Mouse (Mus musculus) liver (tissue): ENCODE measurements around the gene Serpina9.
A peak's percentile ranks its signal among the peaks of the same experiment; 100 is the strongest.

Source experiments
- DNase-seq: peaks from one replicate; pipeline ENCODE4 v3.0.0-alpha.2; 2020; ENCODE audit warnings: mixed read lengths

The Serpina9 gene

DNA sequence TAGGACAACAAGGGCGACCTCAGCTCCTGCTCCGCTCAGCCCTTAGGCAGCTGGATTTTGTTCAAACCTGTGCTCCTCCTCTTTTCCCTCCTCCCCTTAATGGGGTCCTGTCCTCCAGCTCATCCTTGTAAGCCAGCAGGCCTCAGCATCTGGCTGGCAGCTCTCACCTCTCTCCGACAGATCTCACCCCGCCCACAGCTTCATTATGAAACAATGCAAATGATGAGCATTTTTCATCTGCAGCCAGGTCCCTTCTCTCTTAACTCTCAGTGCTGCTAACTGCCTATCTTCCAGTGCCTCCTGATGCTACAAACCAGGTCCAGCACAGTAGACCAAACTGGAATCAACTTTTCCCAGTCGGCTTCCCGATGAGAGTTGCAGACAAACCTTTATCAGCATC is at the start of gene Serpina9:
Serpina9 (minus strand) TSS at position 136 of the 400 bp plus-strand sequence.
- DNase-seq: no peak

DNA sequence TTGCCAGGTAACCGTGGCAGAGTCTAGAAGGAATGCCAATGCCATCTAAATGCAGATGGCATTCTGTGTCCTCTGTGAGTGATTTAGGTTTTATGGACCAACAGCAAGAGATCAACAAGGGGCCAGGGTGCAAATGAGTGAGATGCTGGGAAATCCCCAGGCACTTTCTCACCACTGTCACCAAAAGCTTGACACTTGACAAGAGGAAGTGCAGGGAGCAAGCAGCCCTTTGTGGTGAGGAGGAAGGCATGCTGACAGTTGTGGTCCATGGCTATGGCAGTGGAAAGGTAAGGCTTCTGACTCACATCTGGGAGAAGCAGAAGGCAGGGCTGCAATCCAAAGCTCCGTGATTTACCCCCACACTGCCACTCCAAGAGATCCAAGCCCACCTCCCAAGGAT is 48.3 kb upstream of the Serpina9 start:
- DNase-seq: no peak

DNA sequence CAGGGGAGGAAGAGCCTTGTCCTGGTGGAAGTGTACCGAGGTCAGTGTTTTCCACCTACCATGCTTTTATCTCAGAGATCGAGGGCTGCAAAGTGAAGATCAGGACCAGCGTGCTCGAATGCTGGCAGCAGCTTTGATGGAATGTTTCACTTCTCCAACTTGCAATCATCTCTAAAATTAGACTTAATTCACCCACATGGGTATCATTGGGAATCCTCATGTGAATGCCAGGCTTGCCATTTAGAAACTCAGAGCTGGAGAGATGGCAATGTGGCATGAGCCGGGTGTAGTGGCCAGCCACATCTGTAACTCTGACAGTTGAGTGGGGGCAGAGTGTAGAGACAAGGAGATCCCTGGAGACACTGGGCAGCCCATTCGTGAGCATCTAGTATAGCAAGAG is 46.6 kb upstream of the Serpina9 start:
- no peak for DNase-seq

DNA sequence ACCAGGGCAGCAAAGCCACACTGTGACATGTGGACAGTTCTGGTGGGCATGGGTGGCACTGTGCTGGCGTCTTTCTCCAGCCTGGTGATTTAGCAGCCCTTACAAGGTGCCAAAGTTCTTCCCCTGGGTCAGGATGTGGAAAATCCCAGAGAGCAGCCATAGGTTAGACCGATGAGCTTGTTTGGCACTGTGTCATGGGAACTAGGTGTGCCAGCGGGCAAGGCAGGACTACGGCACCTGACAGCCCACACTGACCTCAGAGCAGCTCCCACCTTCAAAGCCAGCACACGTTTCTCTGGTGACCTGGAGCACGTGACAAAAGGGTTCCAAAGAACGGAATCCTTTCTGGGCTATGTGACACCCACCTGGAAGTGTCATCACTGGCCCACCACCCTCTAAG is 44.0 kb upstream of the Serpina9 start:
- DNase-seq: no peak

DNA sequence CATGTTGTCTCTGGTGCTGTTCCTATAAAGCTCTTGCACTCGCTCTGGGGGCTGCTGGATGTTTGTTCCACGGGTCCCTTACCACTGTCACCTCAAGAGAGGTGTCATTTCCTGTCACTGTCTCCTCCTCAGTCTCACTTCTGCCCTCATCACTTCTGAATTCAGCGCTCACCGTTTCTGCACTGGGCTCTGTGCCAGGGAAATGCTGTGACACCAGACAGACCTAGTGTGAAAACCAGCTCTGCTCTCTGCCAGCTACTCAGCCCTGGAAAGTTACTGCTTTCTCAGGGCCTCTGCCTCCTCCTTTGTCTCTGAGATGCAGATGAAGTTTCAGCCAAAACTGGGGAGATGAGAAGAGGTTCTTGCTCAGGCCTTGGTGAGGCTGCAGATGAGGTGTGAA is 43.5 kb upstream of the Serpina9 start:
- DNase-seq: no peak

DNA sequence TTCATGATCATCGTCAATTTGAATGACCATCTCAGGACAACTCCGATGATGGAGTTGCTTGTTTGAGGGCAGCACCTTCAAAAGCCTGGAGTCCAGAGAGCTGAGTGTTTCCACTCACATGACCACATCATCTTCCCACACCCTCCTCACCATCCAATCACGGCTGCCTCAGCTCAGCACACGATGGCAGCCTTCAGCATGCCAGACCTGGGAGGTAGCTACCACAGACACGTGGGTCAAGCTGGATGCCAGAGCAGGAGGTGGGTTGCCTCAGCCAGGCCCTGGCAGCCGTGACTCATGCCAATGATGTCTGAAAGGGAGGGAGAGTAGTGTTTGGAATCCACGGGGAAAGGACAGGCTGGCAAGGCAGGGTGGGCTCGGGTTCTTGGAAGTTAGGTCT is 42.2 kb upstream of the Serpina9 start:
- DNase-seq: no peak

DNA sequence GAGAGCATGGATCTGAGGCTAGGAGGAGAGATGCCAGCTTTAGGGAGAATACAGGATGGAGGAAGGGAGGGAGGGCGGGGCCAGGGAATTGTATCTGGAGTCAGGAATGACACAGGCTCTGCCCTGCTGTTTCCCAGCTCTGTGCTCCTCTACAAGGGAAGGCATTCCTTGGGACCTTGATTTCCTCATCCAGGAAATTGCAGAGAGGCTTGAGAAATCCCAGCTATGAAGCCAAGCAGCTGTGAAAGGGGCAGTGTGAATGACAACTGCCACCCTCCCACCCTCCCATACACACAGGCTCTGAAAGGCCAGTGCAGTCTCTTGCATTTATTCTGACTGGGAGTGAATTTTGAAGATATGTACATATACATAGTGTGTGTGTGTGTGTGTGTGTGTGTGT is 40.4 kb upstream of the Serpina9 start:
- DNase-seq: no peak

DNA sequence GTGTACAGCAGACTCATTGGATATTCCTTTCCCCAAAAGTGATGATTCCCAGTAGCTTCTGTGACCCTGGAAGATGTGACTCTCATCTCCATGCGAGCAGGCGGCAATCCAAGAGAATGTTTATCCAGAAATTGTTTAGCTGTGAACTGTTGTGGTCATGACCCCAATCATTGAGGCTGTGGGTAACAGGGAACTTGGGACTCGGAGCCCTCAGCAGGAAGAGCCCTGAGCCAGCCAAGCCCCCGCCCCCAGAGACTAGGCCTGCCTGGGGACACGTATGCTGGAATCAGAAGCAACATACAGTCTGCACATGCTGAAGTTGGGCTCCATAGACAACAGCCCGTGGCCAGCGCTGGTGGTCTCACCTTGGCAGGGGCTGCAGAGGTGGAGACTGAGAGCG is 32.2 kb upstream of the Serpina9 start:
- DNase-seq: no peak

DNA sequence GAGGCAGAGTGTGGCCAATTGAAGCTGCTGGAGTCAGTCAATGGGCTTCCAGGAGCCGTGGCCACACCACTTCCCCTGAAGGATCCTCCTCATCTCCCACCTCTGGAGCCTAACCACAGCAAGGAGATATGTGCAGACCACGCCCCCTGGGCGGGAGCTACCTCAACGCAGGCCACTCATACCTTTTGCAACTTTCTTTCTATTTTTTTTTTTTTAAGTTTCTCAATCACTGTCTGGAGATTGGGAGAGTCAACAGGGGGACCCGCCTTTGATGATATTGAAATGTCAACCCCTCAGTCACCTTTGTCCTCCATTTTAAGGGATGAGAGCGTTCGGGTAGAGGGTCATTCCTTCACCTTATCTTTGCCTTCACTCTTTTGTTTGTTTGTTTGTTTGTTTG is 30.8 kb upstream of the Serpina9 start, which contains the start of gene Serpina12:
Serpina12 (minus strand) TSS at position 101 of the 400 bp plus-strand sequence.
- no peak for DNase-seq

DNA sequence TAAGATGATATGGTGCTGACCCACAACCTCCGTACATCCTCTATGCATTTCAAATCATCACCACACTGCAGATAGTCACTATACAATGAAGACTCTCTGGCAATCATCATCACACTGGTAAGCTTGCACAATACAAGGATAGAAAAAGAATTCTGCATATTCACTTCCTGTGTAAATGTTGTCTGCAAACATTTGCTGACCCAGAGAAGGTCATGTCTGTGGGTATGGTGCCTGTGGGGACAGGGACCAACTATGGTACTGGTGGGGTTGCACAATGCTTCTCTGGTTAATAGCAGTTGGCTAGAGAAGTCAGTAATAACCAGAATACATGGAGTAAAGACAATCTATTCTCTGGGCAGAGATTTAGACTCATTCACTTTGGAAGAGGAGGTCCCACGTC is 29.2 kb upstream of the Serpina9 start:
- DNase-seq: no peak

DNA sequence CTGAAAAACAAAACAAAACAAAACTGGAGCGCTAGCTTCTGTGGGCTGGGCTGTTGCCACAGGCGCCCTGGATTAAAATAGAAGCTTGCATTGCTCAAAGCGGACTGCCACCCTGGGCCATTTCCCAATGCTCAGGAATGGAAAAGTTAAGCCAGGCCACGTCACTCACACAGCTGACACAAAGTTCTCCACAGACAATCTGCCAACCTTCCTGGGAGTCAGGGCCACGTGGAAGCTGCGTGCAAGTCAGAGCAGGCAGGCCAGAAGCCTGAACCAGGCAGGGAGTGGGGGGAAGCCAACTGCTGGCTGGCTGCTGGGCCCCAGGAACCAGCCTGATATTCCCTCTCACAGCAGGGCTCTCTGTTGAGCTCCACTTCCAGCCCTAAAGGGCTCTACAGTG is 27.8 kb upstream of the Serpina9 start:
- no peak for DNase-seq

DNA sequence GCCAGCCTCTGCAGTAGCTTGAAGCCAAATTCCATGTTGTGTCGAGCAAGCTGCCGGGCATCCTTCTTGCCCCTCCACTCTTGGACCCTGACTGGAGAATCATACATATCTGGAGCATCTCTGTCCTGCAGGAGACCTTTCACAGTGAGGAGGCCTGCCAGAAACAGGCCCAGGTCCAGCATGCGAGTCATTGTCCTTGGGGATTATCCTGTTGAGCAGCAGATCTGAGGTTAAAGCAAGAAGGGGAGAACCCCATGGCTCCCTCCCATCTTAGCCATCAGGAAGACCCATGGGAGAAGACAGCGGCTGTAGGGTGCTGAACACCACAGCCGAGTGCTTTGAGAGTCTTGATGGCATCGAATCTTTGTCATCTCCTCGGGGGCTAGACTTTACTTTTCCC is 24.6 kb upstream of the Serpina9 start:
- no peak for DNase-seq

DNA sequence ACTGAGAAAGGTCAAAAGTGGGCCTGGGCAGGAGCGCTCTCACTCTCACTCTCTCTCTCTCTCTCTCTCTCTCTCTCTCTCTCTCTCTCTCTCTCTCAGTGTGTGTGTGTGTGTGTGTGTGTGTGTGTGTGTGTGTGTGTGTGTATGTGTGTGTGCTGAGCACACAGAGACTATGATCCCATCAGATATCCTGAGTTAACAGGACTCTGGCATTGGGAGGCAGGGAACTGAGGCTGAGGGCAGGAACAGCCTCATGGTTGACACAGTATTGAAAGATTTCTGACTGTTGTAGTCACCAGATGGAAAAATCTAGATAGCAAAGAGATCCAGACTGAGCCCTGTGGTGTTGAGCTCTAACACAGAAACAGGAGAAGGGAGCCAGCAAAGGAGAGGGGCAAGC is 20.2 kb upstream of the Serpina9 start:
- no peak for DNase-seq

DNA sequence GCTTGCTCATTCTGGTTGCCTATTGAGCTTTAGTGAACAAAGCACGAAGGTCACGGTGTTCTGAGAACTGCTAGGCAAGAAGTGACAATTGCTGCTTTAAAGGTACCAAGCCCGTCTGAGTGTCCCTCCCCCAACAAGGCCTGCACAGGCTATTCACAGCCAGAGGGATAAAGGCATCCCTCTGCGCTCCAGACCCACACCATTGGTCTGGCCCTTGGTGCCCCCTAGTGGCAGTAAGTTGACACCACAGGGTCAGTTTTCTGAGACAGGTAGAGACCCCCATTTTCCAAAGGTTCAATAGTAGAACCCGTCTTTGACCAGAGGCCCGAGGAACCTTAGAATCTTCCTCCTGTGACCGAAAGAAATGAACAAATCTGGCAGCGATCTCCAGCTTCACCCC is 16.4 kb upstream of the Serpina9 start:
- peak; percentile 7 for DNase-seq

DNA sequence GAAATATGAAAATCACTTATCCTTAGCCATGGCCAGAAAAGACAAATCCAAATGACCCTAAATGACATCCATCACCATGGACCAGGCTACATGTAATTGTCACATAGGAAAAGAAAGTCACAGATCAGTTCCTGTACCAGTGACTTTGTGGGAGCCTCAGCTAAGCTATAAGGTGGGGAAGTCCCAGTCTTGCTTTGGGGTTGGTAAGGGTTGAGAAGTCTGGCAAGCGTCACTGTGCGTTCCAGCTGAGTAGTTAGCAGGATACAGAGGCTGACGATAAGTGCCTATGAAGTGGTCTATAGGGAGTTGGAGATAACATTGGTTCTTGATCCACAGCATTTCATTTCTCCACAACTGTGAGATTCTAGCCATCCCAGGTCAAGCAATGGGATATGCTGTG is 1.7 kb upstream of the Serpina9 start:
- no peak for DNase-seq

DNA sequence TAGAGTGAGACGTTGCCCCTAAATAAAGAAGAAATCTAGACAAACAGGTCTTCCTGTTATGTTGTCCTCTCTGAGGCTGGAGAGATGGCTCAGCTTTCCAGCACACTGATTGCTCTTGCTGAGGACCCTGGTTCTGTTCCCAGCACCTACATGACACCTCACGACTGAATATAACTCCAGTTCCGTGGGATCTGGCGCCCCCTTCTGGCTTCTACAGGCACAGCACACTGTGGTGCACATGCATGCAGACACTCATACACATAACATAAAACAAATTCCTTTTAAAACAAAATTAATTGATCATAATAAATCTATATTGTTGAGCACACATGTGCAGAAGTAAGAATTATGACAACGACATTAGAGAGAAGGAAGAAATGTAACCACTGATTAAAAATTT is 8.9 kb downstream of the Serpina9 start:
- no peak for DNase-seq

DNA sequence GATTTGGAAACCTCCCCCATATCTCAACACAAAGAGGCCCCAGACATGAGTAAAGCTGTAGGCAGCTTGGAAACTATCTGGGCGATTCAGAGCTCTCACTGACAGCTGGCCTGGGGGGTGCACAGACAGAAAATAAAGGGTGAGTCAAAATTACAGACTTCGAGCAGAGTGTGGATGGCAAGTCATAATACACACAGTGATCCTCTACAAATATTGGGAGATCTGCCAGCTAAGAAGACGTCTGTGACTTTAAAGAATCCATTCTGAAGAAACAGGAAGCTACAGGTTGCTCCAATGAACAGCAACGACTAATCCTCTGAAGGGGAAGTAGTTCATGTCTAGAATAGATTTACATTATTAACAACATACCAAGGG is 10.3 kb downstream of the Serpina9 start:
- DNase-seq: no peak

DNA sequence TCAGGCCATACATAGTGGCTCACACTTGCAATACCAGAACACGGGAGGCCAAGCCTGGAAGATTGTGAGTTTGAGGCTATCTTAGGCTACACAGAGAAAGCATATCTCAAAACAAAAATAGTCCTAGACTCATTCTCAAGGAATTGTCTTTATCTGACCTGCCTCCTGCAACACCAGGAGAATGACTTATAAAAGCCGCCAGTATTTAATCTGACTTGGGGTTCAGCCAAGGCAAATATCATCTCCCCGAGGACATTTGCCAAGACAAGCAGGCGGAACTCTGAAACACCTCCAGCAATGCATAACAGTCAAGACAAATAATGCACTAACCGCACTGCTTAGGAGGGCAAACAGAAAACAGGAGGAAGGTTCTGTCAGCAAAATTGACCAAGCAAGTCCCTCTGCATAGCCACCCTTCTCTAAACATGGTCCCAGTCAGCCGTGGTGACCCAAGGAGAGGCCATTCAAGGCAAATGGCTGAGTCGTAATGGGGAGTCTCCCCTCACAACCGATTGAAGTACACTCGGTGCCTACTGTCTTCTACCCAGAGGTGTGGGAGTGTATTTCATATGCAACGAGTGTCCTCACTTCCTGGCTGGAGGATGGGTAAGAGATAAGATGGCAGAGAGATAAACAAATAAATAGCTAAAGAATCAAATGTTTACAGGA is 10.9 kb downstream of the Serpina9 start:
- no peak for DNase-seq

DNA sequence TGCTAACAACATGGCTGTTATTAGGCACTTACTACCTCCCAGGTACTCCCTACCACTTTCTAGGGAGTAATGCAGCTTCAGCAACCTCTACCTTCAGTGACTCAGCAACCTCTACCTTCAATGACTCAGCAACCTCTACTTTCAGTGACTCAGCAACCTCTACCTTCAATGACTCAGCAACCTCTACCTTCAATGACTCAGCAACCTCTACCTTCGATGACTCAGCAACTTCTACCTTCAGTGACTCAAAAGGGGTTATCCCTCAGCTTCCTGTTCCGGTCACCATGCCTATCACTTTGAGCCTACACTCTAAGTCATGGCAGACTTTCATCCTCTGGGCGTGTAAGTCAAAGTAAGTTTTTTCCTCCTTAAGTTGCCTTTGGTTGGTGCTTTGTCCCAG is 13.0 kb downstream of the Serpina9 start:
- no peak for DNase-seq

DNA sequence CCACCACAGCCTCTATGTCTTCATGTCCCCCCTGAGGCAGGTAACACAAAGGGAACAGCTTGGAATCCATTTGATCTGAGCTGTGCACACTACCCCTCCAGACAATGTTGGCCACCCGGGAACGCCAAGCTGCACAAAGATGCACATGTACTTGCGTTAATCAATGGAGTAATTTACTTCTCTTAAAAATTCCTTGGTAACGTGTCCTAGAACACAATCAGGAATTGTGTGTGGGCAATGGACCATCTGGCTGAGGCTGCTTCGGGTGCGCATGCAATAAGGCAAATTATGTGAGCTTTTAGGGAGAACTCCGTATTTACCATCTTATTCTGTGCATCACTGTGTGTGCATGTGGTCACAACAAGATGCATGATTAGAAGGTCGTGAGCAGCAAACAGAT is 13.9 kb downstream of the Serpina9 start:
- DNase-seq: no peak

DNA sequence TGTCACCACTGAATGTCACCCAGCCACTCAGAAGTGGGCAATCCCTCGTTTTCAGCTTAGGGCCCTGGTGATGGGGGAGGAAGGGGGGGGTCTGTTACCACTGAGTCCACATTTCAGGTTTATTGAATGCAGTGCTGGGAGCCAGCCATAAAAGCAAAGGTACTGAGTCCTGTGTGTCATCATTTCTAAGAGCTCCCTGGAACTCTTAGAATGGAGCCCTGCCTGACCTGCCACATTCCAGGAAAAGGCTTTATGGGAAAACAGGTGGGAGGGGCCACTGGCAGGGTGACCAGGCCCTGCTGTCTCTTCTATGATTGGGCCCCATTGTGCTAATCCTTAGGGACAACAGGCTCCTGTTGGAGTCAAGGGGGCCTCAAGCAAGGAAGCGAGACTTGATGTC is 17.0 kb downstream of the Serpina9 start:
- DNase-seq: no peak

DNA sequence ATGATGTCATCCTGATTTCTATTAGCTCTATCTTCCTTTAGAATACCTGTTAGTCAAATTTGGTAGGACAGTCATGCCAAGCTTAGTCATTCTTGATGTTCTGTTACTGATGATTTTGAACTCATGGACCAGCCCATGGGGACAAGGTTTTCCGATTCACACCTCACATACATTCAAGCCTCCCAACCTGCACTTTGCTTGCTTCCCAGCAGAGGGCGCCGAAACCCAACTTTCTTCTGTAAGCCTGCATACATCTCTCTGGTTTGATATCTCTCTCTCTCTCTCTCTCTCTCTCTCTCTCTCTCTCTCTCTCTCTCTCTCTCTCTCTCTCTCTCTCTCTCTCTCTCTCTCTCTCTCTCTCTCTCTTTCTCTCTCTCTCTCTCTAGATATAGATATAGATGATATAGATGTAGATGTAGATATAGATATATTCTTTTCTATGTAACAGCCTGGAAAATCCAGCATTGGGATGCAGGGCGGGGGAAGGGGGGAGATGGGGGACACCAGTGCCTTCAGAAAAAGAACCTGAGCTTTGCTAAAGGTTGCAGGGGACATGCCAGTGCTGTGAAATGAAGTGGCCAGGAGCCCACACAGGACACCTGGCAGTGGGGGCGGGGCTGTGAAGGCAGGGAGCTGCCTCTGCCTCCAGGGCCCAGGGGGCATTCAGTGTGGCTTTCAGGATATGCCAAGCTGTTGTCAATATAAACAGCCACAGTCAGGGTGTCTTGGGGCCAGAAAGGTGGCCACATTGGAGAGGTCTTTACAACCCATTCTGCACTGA is 18.1 kb downstream of the Serpina9 start:
- DNase-seq: peak; percentile 48

DNA sequence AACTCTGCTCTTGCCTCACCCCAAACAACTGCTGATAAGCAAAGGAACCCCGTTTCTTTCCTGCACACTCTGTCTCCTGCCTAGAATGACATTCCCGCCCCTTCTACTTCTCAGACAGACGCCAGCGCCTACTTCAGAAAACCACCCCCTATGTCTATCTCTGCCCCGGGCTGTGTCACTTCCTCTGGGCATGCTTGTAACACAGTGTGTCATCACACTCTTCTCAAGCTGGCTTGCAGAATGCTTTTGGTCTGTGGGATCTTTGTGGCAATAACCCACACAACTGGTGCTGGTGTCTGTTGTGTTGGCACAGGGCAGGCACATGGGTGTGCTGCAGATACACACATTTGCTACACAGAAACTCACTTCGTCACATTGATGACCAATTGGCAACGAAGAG is 20.6 kb downstream of the Serpina9 start:
- no peak for DNase-seq

DNA sequence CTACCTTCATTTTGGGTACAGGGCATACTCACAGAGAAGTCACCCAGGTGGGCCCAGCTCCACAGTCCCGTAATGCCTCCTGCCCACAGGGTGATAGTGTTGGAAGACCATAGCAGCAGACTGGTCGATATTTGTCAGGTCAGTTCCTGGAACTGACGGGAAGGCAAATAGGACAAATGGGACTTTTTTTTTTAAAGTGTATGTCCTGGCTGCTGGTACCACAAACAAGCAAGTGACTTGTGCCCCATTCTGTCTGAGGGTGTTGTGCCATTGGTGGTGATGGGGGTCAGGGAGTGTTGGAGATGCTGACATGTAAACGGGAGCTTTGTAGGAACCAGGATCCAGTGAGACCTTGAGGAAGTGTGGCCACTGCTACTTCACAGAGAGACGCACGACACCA is 23.7 kb downstream of the Serpina9 start, which contains the start of gene Serpina11:
Serpina11 (minus strand) TSS at position 101 of the 400 bp plus-strand sequence.
- DNase-seq: no peak

DNA sequence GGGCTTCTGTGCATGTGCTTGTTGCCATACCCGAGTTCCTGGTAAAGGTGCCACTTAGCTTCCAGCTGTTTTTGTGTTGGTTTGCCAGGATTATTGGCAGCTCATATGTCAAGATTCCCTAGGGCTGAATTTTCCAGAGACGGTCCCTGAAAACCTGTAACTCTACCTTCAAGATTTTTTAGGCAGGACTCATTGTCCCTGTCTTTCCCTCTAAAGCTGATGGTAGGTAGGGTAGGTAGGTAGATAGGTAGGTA is 24.1 kb downstream of the Serpina9 start:
- DNase-seq: no peak
